Mouse (Mus musculus) heart, postnatal 0 days (tissue): ENCODE results near the gene A4gnt.

Source experiments
- CTCF ChIP-seq: IDR thresholded peaks from 2 replicates; pipeline ENCODE4 v1.5.1; 2016; ENCODE audit warnings: antibody characterized with exemption, control low read depth, low read depth
- EP300 ChIP-seq: IDR thresholded peaks from 2 replicates; pipeline ENCODE4 v1.6.1; 2016; ENCODE audit warnings: antibody characterized with exemption, low read depth

- TF ChIP-seq CTCF (no peak), EP300 (no peak)
These were observed 18.3 kb downstream of the A4gnt start for GRCm38 (mm10) chr9:99630528-99631125.
